Comparison of ENCODE assay signal across 7 mouse cellular contexts in the genomic region with DNA sequence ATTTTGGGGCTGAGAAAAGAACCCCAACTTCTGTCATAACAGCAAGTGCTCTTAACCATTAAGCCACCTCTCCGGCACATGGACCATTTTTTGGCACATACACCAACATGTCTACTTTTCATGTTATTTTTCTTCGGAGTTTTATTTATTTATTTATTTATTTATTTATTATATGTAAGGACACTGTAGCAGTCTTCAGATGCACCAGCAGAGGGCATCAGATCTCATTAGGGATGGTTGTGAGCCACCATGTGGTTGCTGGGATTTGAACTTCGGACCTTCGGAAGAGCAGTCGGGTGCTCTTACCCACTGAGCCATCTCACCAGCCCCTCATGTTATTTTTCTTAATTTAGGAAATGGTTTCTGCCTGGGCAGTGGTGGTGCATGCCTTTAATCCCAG. TPM values are rescaled to one million over a fixed set of nuclear protein-coding genes. Genes with fewer than 3 reads are reported as not detected.
DNase-seq lines count a peak whose midpoint lies in the region; ATAC-seq and TF ChIP-seq lines count a peak whose summit lies in the region.
"Not testable (repeated sequence)": the region's sequence is repeated elsewhere in the genome, so short reads cannot be mapped to it uniquely, and the experiment has no call there.

No protein-coding gene starts in this region.

- DNase-seq in forebrain, postnatal 0 days: peak; percentile 9
- peak; percentile 25 for DNase-seq in hindbrain, postnatal 0 days (ENCODE audit: low spot score)
- peak; percentile 48 for DNase-seq in kidney, postnatal 10 days
- not testable (repeated sequence) for DNase-seq in liver, embryonic 14.5 days (ENCODE audit: low read depth in 3 of 3, low spot score in 3 of 3)
- DNase-seq in lung, postnatal 14 days: peak; percentile 26
- DNase-seq in retina, postnatal 1 day: peak; percentile 35

- not testable (repeated sequence) for H3K36me3 ChIP-seq in ES-Bruce4 (ENCODE audit: control insufficient read depth, insufficient read depth, low read length, poor library complexity, severe bottlenecking); liver, embryonic 14.5 days (replicated peaks; ENCODE audit: control insufficient read depth, insufficient read depth, low read depth)
- H3K36me3 ChIP-seq in forebrain, postnatal 0 days (ENCODE audit: insufficient read depth): peaks cover 21% of the 10 kb centered on the region
- H3K36me3 ChIP-seq in hindbrain, postnatal 0 days (ENCODE audit: insufficient read depth, low read length): peaks cover 17% of the 10 kb centered on the region

- not testable (repeated sequence) for H3K4me3 ChIP-seq in ES-Bruce4 (ENCODE audit: low read depth, low read length); forebrain, postnatal 0 days (ENCODE audit: low read depth, low read length); hindbrain, postnatal 0 days (ENCODE audit: low read length); liver, embryonic 14.5 days (ENCODE audit: insufficient read depth in 1 of 2, low read depth in 2 of 2, low read length in 2 of 2)

- ATAC-seq in forebrain, postnatal 0 days; hindbrain, postnatal 0 days; liver, embryonic 14.5 days (ENCODE audit: insufficient read depth): not testable (repeated sequence)

- H3K4me2 ChIP-seq in forebrain, postnatal 0 days (ENCODE audit: low read depth); hindbrain, postnatal 0 days (ENCODE audit: low read depth, low read length); liver, embryonic 14.5 days (ENCODE audit: low read depth): not testable (repeated sequence)

- not testable (repeated sequence) for H3K4me1 ChIP-seq in ES-Bruce4 (ENCODE audit: control insufficient read depth, insufficient read depth, low read length); forebrain, postnatal 0 days (ENCODE audit: insufficient read depth); hindbrain, postnatal 0 days (ENCODE audit: insufficient read depth, low read length); liver, embryonic 14.5 days (replicated peaks; ENCODE audit: control insufficient read depth in 2 of 2, insufficient read depth in 2 of 2, low read length in 1 of 2)

- not testable (repeated sequence) for H3K27ac ChIP-seq in ES-Bruce4 (ENCODE audit: insufficient read depth, low read length); forebrain, postnatal 0 days (ENCODE audit: low read depth, low read length); hindbrain, postnatal 0 days; liver, embryonic 14.5 days

- H3K9me3 ChIP-seq in ES-Bruce4 (replicated peaks; ENCODE audit: control insufficient read depth, insufficient read depth, low read length, poor library complexity, severe bottlenecking); forebrain, postnatal 0 days (ENCODE audit: low read length); hindbrain, postnatal 0 days (ENCODE audit: low read length); liver, embryonic 14.5 days (ENCODE audit: control insufficient read depth, low read length): not testable (repeated sequence)

- not testable (repeated sequence) for H3K27me3 ChIP-seq in ES-Bruce4 (ENCODE audit: control insufficient read depth, insufficient read depth, low read length, poor library complexity, severe bottlenecking); forebrain, postnatal 0 days (ENCODE audit: insufficient read depth, low read length); hindbrain, postnatal 0 days (ENCODE audit: insufficient read depth, low read length); liver, embryonic 14.5 days (ENCODE audit: control insufficient read depth, insufficient read depth, low read length)

- TF ChIP-seq CTCF in ES-Bruce4 (IDR thresholded peaks at IDR 0.05; ENCODE audit: low read depth, low read length): peak; percentile 12
- TF ChIP-seq CTCF in forebrain, postnatal 0 days (IDR thresholded peaks at IDR 0.05; ENCODE audit: low read depth): peak; percentile 39
- TF ChIP-seq CTCF in hindbrain, postnatal 0 days (IDR thresholded peaks at IDR 0.05; ENCODE audit: low read depth): peak; percentile 45
- TF ChIP-seq CTCF in liver, embryonic 14.5 days (IDR thresholded peaks at IDR 0.05; ENCODE audit: low read depth): peak; percentile 49

- H3K9ac ChIP-seq in ES-Bruce4 (ENCODE audit: low read depth, poor library complexity, severe bottlenecking); forebrain, postnatal 0 days; hindbrain, postnatal 0 days (replicated peaks; ENCODE audit: low read length); liver, embryonic 14.5 days (replicated peaks): not testable (repeated sequence)

- TF ChIP-seq EP300 in ES-Bruce4 (IDR thresholded peaks at IDR 0.05; ENCODE audit: insufficient read depth, low read depth, low read length); liver, embryonic 14.5 days (IDR thresholded peaks at IDR 0.05; ENCODE audit: low read depth): not testable (repeated sequence)

- WGBS in forebrain, postnatal 0 days: 78% methylated on average over 5 of the region's 5 CpGs
- WGBS in hindbrain, postnatal 0 days: 69% methylated on average over 5 of the region's 5 CpGs
- WGBS in liver, embryonic 14.5 days (ENCODE audit: insufficient replicate concordance): 53% methylated on average over 5 of the region's 5 CpGs

- TF ChIP-seq POLR2A in ES-Bruce4 (IDR thresholded peaks at IDR 0.05; ENCODE audit: insufficient read depth, low read length): not testable (repeated sequence)

RNA-seq across cellular contexts. Expression of a gene that starts 6.0 kb away (rescaled TPM):
- polyA plus RNA-seq in ES-Bruce4 (2011; ENCODE audit: insufficient read depth, insufficient read length, low read depth, missing spikeins): 72.4 and 80.4 TPM in 2 replicates
- total RNA-seq in forebrain, postnatal 0 days (2014; rRNA removed): 2.9 and 4.2 TPM in 2 replicates
- polyA plus RNA-seq in forebrain, postnatal 0 days (2015; fragmentation: Nextera tagmentation; extraction: Ambion mirVana): 10.6 and 13.1 TPM in 2 replicates
- total RNA-seq in hindbrain, postnatal 0 days (2014; rRNA removed): 8.4 and 18.6 TPM in 2 replicates
- 15.8 and 16.9 TPM in 2 replicates for polyA plus RNA-seq in hindbrain, postnatal 0 days (2015; fragmentation: Nextera tagmentation; extraction: Ambion mirVana)
- polyA plus RNA-seq in liver, embryonic 14.5 days (2012; rRNA removed): 16.3 and 19.7 TPM in 2 replicates
- polyA plus RNA-seq in liver, embryonic 14.5 days (2014; fragmentation: Nextera tagmentation; extraction: Ambion mirVana): 15.4 and 20.6 TPM in 2 replicates

RNA-seq across cellular contexts. Expression of a gene that starts 7.5 kb away (rescaled TPM):
- polyA plus RNA-seq in ES-Bruce4 (2011; ENCODE audit: insufficient read depth, insufficient read length, low read depth, missing spikeins): 64.2 and 73.2 TPM in 2 replicates
- total RNA-seq in forebrain, postnatal 0 days (2014; rRNA removed): 58.7 and 72.5 TPM in 2 replicates
- 43.4 and 50.0 TPM in 2 replicates for polyA plus RNA-seq in forebrain, postnatal 0 days (2015; fragmentation: Nextera tagmentation; extraction: Ambion mirVana)
- 76.7 and 77.7 TPM in 2 replicates for total RNA-seq in hindbrain, postnatal 0 days (2014; rRNA removed)
- 40.7 and 45.6 TPM in 2 replicates for polyA plus RNA-seq in hindbrain, postnatal 0 days (2015; fragmentation: Nextera tagmentation; extraction: Ambion mirVana)
- 16.2 and 16.9 TPM in 2 replicates for polyA plus RNA-seq in liver, embryonic 14.5 days (2012; rRNA removed)
- 11.0 and 14.5 TPM in 2 replicates for polyA plus RNA-seq in liver, embryonic 14.5 days (2014; fragmentation: Nextera tagmentation; extraction: Ambion mirVana)

RNA-seq across cellular contexts. Expression of a gene that starts 25.2 kb away (rescaled TPM):
- 41.9 and 46.8 TPM in 2 replicates for polyA plus RNA-seq in ES-Bruce4 (2011; ENCODE audit: insufficient read depth, insufficient read length, low read depth, missing spikeins)
- 7.5 and 7.9 TPM in 2 replicates for total RNA-seq in forebrain, postnatal 0 days (2014; rRNA removed)
- 7.8 and 8.5 TPM in 2 replicates for polyA plus RNA-seq in forebrain, postnatal 0 days (2015; fragmentation: Nextera tagmentation; extraction: Ambion mirVana)
- 7.2 and 15.0 TPM in 2 replicates for total RNA-seq in hindbrain, postnatal 0 days (2014; rRNA removed)
- 13.0 and 13.6 TPM in 2 replicates for polyA plus RNA-seq in hindbrain, postnatal 0 days (2015; fragmentation: Nextera tagmentation; extraction: Ambion mirVana)
- polyA plus RNA-seq in liver, embryonic 14.5 days (2012; rRNA removed): 11.4 and 14.4 TPM in 2 replicates
- 11.7 and 11.9 TPM in 2 replicates for polyA plus RNA-seq in liver, embryonic 14.5 days (2014; fragmentation: Nextera tagmentation; extraction: Ambion mirVana)

RNA-seq across cellular contexts. Expression of a gene that starts 26.3 kb away (rescaled TPM):
- polyA plus RNA-seq in ES-Bruce4 (2011; ENCODE audit: insufficient read depth, insufficient read length, low read depth, missing spikeins): 56.1 and 57.5 TPM in 2 replicates
- total RNA-seq in forebrain, postnatal 0 days (2014; rRNA removed): 39.3 and 39.7 TPM in 2 replicates
- 23.1 and 24.0 TPM in 2 replicates for polyA plus RNA-seq in forebrain, postnatal 0 days (2015; fragmentation: Nextera tagmentation; extraction: Ambion mirVana)
- 42.2 and 48.6 TPM in 2 replicates for total RNA-seq in hindbrain, postnatal 0 days (2014; rRNA removed)
- 31.5 and 33.7 TPM in 2 replicates for polyA plus RNA-seq in hindbrain, postnatal 0 days (2015; fragmentation: Nextera tagmentation; extraction: Ambion mirVana)
- polyA plus RNA-seq in liver, embryonic 14.5 days (2012; rRNA removed): 40.3 and 41.0 TPM in 2 replicates
- polyA plus RNA-seq in liver, embryonic 14.5 days (2014; fragmentation: Nextera tagmentation; extraction: Ambion mirVana): 28.0 and 32.1 TPM in 2 replicates

RNA-seq across cellular contexts. Expression of a gene that starts 29.0 kb away (rescaled TPM):
- polyA plus RNA-seq in ES-Bruce4 (2011; ENCODE audit: insufficient read depth, insufficient read length, low read depth, missing spikeins): 35.0 and 35.5 TPM in 2 replicates
- 12.6 and 14.0 TPM in 2 replicates for total RNA-seq in forebrain, postnatal 0 days (2014; rRNA removed)
- 4.9 and 8.2 TPM in 2 replicates for polyA plus RNA-seq in forebrain, postnatal 0 days (2015; fragmentation: Nextera tagmentation; extraction: Ambion mirVana)
- total RNA-seq in hindbrain, postnatal 0 days (2014; rRNA removed): 14.0 and 18.1 TPM in 2 replicates
- 7.5 and 9.2 TPM in 2 replicates for polyA plus RNA-seq in hindbrain, postnatal 0 days (2015; fragmentation: Nextera tagmentation; extraction: Ambion mirVana)
- polyA plus RNA-seq in liver, embryonic 14.5 days (2012; rRNA removed): 1.8 and 2.6 TPM in 2 replicates
- polyA plus RNA-seq in liver, embryonic 14.5 days (2014; fragmentation: Nextera tagmentation; extraction: Ambion mirVana): 1.9 and 2.2 TPM in 2 replicates
